15 mouse cellular contexts compared by ENCODE assay signal in genomic region chr4:129909261-129909731, GRCm38 (mm10). TPM values are rescaled to one million over a fixed set of nuclear protein-coding genes. Genes with fewer than 3 reads are reported as not detected.
A peak's percentile ranks its signal among the peaks of the same experiment; 100 is the strongest.
DNase-seq lines count a peak whose midpoint lies in the region; ATAC-seq and TF ChIP-seq lines count a peak whose summit lies in the region.
"Had no signal": no experiment of that assay in that cellular context is flagged by ENCODE, and none has a peak within 500 bp of the region (broad histone marks: within the 10 kb centered on the region; RNA-seq: fewer than 3 reads in every experiment).

No protein-coding gene starts in this region.

- H3K4me2 ChIP-seq in heart, embryonic 11.5 days = no peak overlapping the region
- no peak overlapping the region for H3K4me2 ChIP-seq in lung, embryonic 15.5 days

- H3K36me3 ChIP-seq in heart, embryonic 10.5 days = no peaks in the 10 kb centered on the region
- H3K36me3 ChIP-seq in heart, embryonic 11.5 days (ENCODE audit: control insufficient read depth, insufficient read depth, low read length) = no peaks in the 10 kb centered on the region
- H3K36me3 ChIP-seq in lung, embryonic 15.5 days = no peaks in the 10 kb centered on the region
- no peaks in the 10 kb centered on the region for H3K36me3 ChIP-seq in spleen, adult 2 months (ENCODE audit: control insufficient read depth, insufficient read depth, low read length)

- peaks cover 46% of the 10 kb centered on the region for H3K4me1 ChIP-seq in heart, embryonic 10.5 days
- H3K4me1 ChIP-seq in heart, embryonic 11.5 days (ENCODE audit: control insufficient read depth, insufficient read depth, low read length) = peaks cover 20% of the 10 kb centered on the region
- peaks cover 15% of the 10 kb centered on the region for H3K4me1 ChIP-seq in lung, embryonic 15.5 days
- peaks cover 12% of the 10 kb centered on the region; the same call in 1 of the 2 replicates for H3K4me1 ChIP-seq in lung, adult 2 months (ENCODE audit: control insufficient read depth, insufficient read depth, low read length)
- peaks cover 45% of the 10 kb centered on the region; the same call in 1 of the 2 replicates for H3K4me1 ChIP-seq in spleen, adult 2 months (ENCODE audit: control insufficient read depth, insufficient read depth, insufficient read length)

- H3K27ac ChIP-seq in heart, embryonic 10.5 days = peak overlapping the region; percentile 56; the same call in 1 of the 2 replicates
- no peak overlapping the region for H3K27ac ChIP-seq in heart, embryonic 11.5 days (ENCODE audit: low read depth, low read length)
- peak overlapping the region; percentile 1 for H3K27ac ChIP-seq in lung, embryonic 15.5 days
- peak overlapping the region; percentile 85 for H3K27ac ChIP-seq in spleen, adult 2 months (ENCODE audit: insufficient read depth, low read length)
- H3K27ac ChIP-seq: kidney, postnatal 0 days; liver, embryonic 14.5 days had no signal

- WGBS in heart, embryonic 10.5 days = 48% methylated on average over 4 of the region's 4 CpGs
- WGBS in heart, embryonic 11.5 days (ENCODE audit: insufficient replicate concordance) = 60% methylated on average over 4 of the region's 4 CpGs
- WGBS in lung, embryonic 15.5 days = 57% methylated on average over 4 of the region's 4 CpGs
- WGBS in lung, adult 2 months = 32% methylated on average over 4 of the region's 4 CpGs
- 3% methylated on average over 4 of the region's 4 CpGs for WGBS in spleen, adult 2 months

- TF ChIP-seq POLR2A in lung, adult 2 months (IDR thresholded peaks at IDR 0.05; ENCODE audit: borderline replicate concordance, extremely low read depth, low read depth, low read length) = no peak
- TF ChIP-seq POLR2A in spleen, adult 2 months (IDR thresholded peaks at IDR 0.05; ENCODE audit: low read depth, low read length) = no peak; the same call in 1 of the 2 replicates

- H3K9me3 ChIP-seq in heart, embryonic 10.5 days = no peaks in the 10 kb centered on the region
- no peaks in the 10 kb centered on the region for H3K9me3 ChIP-seq in heart, embryonic 11.5 days (replicated peaks; ENCODE audit: control insufficient read depth, low read length)
- H3K9me3 ChIP-seq in lung, embryonic 15.5 days = no peaks in the 10 kb centered on the region

- no peak for DNase-seq in heart, embryonic 10.5 days (ENCODE audit: low spot score)
- DNase-seq in lung, adult 2 months = no peak
- peak; percentile 37 to 59 for DNase-seq in spleen, adult 2 months (ENCODE audit: low read depth in 1 of 2, low spot score in 2 of 2)
- no peak for DNase-seq in urinary bladder, postnatal 25 days (ENCODE audit: low spot score)
- DNase-seq in cerebellum, postnatal 36 days = no peak
- DNase-seq: retina, postnatal 1 day had no signal

- TF ChIP-seq CTCF in lung, adult 2 months (IDR thresholded peaks at IDR 0.05; ENCODE audit: insufficient read depth, low read length) = no peak
- no peak for TF ChIP-seq CTCF in spleen, adult 2 months (IDR thresholded peaks at IDR 0.05; ENCODE audit: extremely low read depth, insufficient read depth, insufficient read length, insufficient replicate concordance)

- no peaks in the 10 kb centered on the region for H3K27me3 ChIP-seq in heart, embryonic 10.5 days (ENCODE audit: insufficient read depth, poor library complexity, severe bottlenecking)
- no peaks in the 10 kb centered on the region for H3K27me3 ChIP-seq in heart, embryonic 11.5 days (ENCODE audit: control insufficient read depth, insufficient read depth, low read length)
- H3K27me3 ChIP-seq in lung, embryonic 15.5 days = no peaks in the 10 kb centered on the region
- no peaks in the 10 kb centered on the region for H3K27me3 ChIP-seq in spleen, adult 2 months (ENCODE audit: control insufficient read depth, insufficient read depth, low read length)

- H3K4me3 ChIP-seq in heart, embryonic 10.5 days = no peak overlapping the region
- no peak overlapping the region for H3K4me3 ChIP-seq in heart, embryonic 11.5 days (ENCODE audit: low read depth, low read length)
- no peak overlapping the region for H3K4me3 ChIP-seq in lung, embryonic 15.5 days
- no peak overlapping the region for H3K4me3 ChIP-seq in lung, adult 2 months (replicated peaks; ENCODE audit: extremely low read depth, low read depth, low read length)
- no peak overlapping the region for H3K4me3 ChIP-seq in spleen, adult 2 months (ENCODE audit: extremely low read depth, insufficient read depth, insufficient read length)

- no peak overlapping the region for H3K9ac ChIP-seq in heart, embryonic 11.5 days (ENCODE audit: low read depth, low read length)
- H3K9ac ChIP-seq in lung, embryonic 15.5 days = no peak overlapping the region
- H3K9ac ChIP-seq: liver, embryonic 14.5 days had no signal

- no peak for ATAC-seq in heart, embryonic 11.5 days (replicated peaks; ENCODE audit: insufficient number of reproducible peaks, low FRiP score, low TSS enrichment)
- no peak for ATAC-seq in lung, embryonic 15.5 days (ENCODE audit: borderline replicate concordance, extremely low read depth, low FRiP score, low TSS enrichment)
- peak; percentile 57 for ATAC-seq in granulocyte monocyte progenitor cell, adult 5-6 weeks (replicated peaks; ENCODE audit: poor library complexity, severe bottlenecking)
- ATAC-seq: forebrain, embryonic 14.5 days had no signal

RNA-seq across cellular contexts. Expression of gene Spocd1, which starts 19.8 kb away (rescaled TPM):
- 0.46 and 0.59 TPM in 2 replicates for polyA plus RNA-seq in heart, embryonic 10.5 days (2016; fragmentation: Nextera tagmentation; extraction: Ambion mirVana)
- 0.34 and 0.38 TPM in 2 replicates for polyA plus RNA-seq in heart, embryonic 11.5 days (2014; fragmentation: Nextera tagmentation; extraction: Ambion mirVana)
- 0.08 and 0.09 TPM in 2 replicates for polyA plus RNA-seq in lung, embryonic 15.5 days (2015; fragmentation: Nextera tagmentation; extraction: Ambion mirVana)
- 0.09 TPM in 1 of 2 replicates, not detected in the other for polyA plus RNA-seq in lung, adult 2 months (2012; rRNA removed)
- 1.4 TPM in 1 of 2 replicates, not detected in the other for total RNA-seq in granulocyte monocyte progenitor cell, adult 5-6 weeks (2014; fragmentation: Nextera tagmentation)
- total RNA-seq in granulocyte monocyte progenitor cell, adult 5-6 weeks (2017) = not detected in 2 replicates
- polyA plus RNA-seq in spleen, adult 2 months (2012; rRNA removed) = 0.07 and 0.11 TPM in 2 replicates
- polyA plus RNA-seq: embryonic facial prominence, embryonic 11.5 days; forebrain, embryonic 14.5 days; gonadal fat pad, adult 2 months; kidney, postnatal 0 days; stomach, embryonic 16.5 days had no signal

Comparison
In these comparisons a context has a peak if more than half of its experiments do, and no peak if none do; other contexts are left out.
1. DNase-seq: peak in spleen, adult 2 months (2 of 2); none in heart, embryonic 10.5 days (single experiment), lung, adult 2 months (single experiment), urinary bladder, postnatal 25 days (single experiment) and cerebellum, postnatal 36 days (0 of 2).